Mouse (Mus musculus) embryonic facial prominence, embryonic 11.5 days (tissue): ENCODE measurements around the gene Gpc3. TPM values are rescaled to one million over a fixed set of nuclear protein-coding genes. Genes with fewer than 3 reads are reported as not detected.

ENCODE experiments used
- ATAC-seq: fragments of 200-750 bp; cut with Nextera tagmentation; replicated peaks from 2 replicates; pipeline ENCODE4 v1.8.0; 2017; ENCODE audit warnings: low read depth; ENCODE audit not compliant: insufficient number of reproducible peaks, low FRiP score, low TSS enrichment
- DNase-seq: peaks from one replicate; pipeline ENCODE4 v3.0.0-alpha.2; 2015; ENCODE audit warnings: low spot score
- H3K27ac ChIP-seq: fragments of 300-500 bp; sonication (generic); replicated peaks from 2 replicates; pipeline ENCODE4 v1.5.1; 2014; ENCODE audit warnings: mild to moderate bottlenecking, low read depth, low read length, control low read depth
- H3K27me3 ChIP-seq: fragments of 300-500 bp; sonication (generic); 2 replicates; pipeline ENCODE4 v1.6.1; 2014; ENCODE audit warnings: mild to moderate bottlenecking, low read length, moderate library complexity, mixed read lengths; ENCODE audit not compliant: control insufficient read depth, insufficient read depth
- H3K36me3 ChIP-seq: fragments of 300-500 bp; sonication (generic); replicated peaks from 2 replicates; pipeline ENCODE4 v1.6.1; 2014; ENCODE audit warnings: low read depth, mild to moderate bottlenecking, low read length, moderate library complexity, mixed read lengths; ENCODE audit not compliant: control insufficient read depth, insufficient read depth
- H3K4me1 ChIP-seq: fragments of 300-500 bp; sonication (generic); 2 replicates; pipeline ENCODE4 v1.6.1; 2014; ENCODE audit warnings: low read length, mixed read lengths; ENCODE audit not compliant: control insufficient read depth, insufficient read depth
- H3K4me2 ChIP-seq: fragments of 300-500 bp; sonication (generic); 2 replicates; pipeline ENCODE4 v1.6.1; 2014; ENCODE audit warnings: low read depth, mild to moderate bottlenecking, control low read depth, low read length, moderate library complexity
- H3K4me3 ChIP-seq: fragments of 300-500 bp; sonication (generic); 2 replicates; pipeline ENCODE4 v1.5.1; 2014; ENCODE audit warnings: low read depth, low read length, control low read depth
- H3K9ac ChIP-seq: fragments of 300-500 bp; sonication (generic); replicated peaks from 2 replicates; pipeline ENCODE4 v1.6.1; 2014; ENCODE audit warnings: mild to moderate bottlenecking, control low read depth, low read length
- H3K9me3 ChIP-seq: fragments of 300-500 bp; sonication (generic); replicated peaks from 2 replicates; pipeline ENCODE4 v1.6.1; 2016; ENCODE audit warnings: mild to moderate bottlenecking, low read length, inconsistent platforms, mixed read lengths; ENCODE audit not compliant: control insufficient read depth
- WGBS: fragments of 180-500 bp; shearing (Covaris S2); extraction: QIAGEN DNeasy Blood & Tissue Kit; methylation state at CpG from one replicate; pipeline ENCODE4 v1.1.7; 2014; 5-methylcytosine and 5-hydroxymethylcytosine counted together
- polyA plus RNA-seq: library from polyadenylated mRNA; unstranded; fragments of >200 nt; fragmentation: Nextera tagmentation; extraction: Ambion mirVana; gene quantifications from 2 replicates; pipeline ENCODE4 v1.2.1, GENCODE M21; 2014

Gpc3 gene
- polyA plus RNA-seq, 1 experiment from 2014 or later = 944 TPM

DNA sequence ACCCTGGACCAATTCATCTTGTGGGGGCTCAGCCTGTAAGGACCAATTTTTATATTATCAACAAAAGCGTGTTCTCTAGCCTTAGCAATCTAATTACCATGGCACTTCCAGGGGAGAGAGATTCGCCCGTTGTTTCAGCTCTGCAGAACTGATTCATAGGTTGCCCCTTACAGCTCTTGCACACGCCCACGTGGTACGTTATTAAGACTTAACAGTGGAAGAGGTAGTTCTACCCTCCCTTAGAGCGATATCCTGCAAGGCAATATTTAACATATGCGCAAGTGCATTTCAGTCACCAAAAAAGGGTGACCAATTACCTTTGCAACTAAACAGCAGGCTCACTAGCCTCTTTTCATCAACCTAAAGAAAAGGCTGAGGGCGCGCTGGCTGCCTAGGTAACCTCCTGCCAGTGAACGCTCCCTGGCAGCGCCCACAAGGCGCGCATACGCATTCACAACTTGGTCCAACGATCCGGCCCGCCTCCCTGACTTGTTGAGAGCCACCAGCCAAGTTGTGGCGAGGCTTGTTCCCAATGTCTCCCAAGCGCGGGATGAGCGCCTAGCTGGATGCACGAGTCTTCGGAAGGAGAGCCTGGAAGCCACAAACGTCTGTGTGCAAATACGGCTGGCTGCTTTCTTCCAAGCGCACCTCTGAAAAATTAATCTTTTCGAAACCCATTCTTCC lies 1.6 kb downstream of the Gpc3 start:
- no peaks in the 10 kb centered on the region for H3K4me1 ChIP-seq
- peak overlapping the region; percentile 81 for H3K9ac ChIP-seq
- no peaks in the 10 kb centered on the region for H3K9me3 ChIP-seq
- H3K4me2 ChIP-seq = peak overlapping the region; percentile 60
- peak overlapping the region; percentile 55 for H3K4me3 ChIP-seq
- H3K36me3 ChIP-seq = no peaks in the 10 kb centered on the region
- 21% methylated on average over 28 of the region's 28 CpGs for WGBS
- ATAC-seq (no peak), DNase-seq (no peak)
- no peaks in the 10 kb centered on the region for H3K27me3 ChIP-seq
- H3K27ac ChIP-seq = peak overlapping the region; percentile 85

DNA sequence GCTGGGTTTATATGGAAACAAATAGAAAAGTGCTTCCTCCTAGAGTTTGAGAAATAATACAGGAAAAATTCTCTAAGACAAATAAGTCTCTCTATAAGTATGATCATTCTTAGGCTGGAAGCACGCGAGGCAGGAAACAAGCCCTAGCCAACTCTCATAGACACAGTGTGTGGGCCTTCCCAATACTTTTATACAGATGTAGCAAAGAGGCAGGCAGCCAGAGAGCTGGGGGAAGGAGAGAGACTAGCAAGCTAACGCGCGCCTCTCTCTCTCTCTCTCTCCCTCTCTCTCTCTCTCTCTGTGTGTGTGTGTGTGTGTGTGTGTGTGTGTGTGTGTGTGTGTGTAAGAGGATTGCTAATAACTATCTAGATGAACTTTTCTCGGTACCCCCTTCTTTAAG lies 2.2 kb downstream of the Gpc3 start:
- Histone ChIP-seq H3K4me3 (peak overlapping the region; percentile 55), H3K27me3 (no peaks in the 10 kb centered on the region), H3K27ac (no peak overlapping the region), H3K9ac (peak overlapping the region; percentile 81), H3K4me2 (peak overlapping the region; percentile 44), H3K4me1 (no peaks in the 10 kb centered on the region), H3K36me3 (no peaks in the 10 kb centered on the region), H3K9me3 (no peaks in the 10 kb centered on the region)
- 28% methylated on average over 2 of the region's 6 CpGs for WGBS
- DNase-seq = no peak
- no peak for ATAC-seq

DNA sequence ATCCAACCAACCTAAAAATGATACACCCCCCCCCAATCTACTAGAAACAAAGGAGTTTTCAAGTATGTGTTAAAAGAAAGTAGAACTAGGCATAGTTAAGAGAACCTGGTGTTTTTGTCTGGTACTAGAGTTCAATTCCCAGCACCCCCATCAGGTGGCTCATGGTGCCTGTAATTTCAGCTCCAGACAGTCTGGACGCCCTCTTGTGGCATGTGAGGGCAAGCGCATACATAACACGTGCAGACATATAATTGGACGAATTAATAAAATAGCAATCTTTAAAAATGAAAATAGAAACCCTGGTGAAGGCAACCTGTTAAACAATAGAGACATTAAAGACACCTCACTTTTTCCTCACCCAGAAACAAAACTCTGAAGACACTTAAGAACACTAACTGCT lies 10.6 kb downstream of the Gpc3 start:
- H3K36me3 ChIP-seq = no peaks in the 10 kb centered on the region
- no peak overlapping the region for H3K4me2 ChIP-seq
- H3K9me3 ChIP-seq = no peaks in the 10 kb centered on the region
- ATAC-seq (no peak), DNase-seq (no peak)
- H3K27ac ChIP-seq = no peak overlapping the region
- no peak overlapping the region for H3K9ac ChIP-seq
- H3K4me3 ChIP-seq = no peak overlapping the region
- WGBS = 70% methylated on average over 4 of the region's 4 CpGs
- no peaks in the 10 kb centered on the region for H3K4me1 ChIP-seq
- no peaks in the 10 kb centered on the region for H3K27me3 ChIP-seq

DNA sequence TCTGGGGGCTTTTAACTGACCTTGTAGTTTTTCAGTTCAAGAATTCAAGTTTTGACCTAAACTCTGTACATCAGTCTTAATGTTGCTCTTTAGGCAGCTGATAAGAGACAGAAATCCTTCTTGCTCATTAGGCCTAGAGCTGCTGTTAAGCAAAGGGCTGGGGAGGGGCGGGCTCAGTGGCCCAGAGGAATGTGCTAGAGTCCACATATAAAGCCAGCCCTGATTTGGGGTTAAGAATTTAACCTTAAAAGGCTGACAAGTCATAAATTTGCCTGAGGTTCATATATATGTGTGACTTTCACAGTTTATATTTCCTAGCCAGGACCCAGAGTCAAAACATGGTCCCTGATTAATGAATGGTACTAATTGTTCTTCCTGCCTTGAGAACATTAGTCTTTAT lies 14.5 kb downstream of the Gpc3 start:
- 65% methylated on average over 1 of the region's 1 CpGs for WGBS
- Histone ChIP-seq H3K9ac (no peak overlapping the region), H3K36me3 (no peaks in the 10 kb centered on the region), H3K9me3 (no peaks in the 10 kb centered on the region), H3K4me2 (no peak overlapping the region), H3K27ac (no peak overlapping the region), H3K27me3 (no peaks in the 10 kb centered on the region), H3K4me1 (no peaks in the 10 kb centered on the region), H3K4me3 (no peak overlapping the region)
- DNase-seq = no peak
- no peak for ATAC-seq

DNA sequence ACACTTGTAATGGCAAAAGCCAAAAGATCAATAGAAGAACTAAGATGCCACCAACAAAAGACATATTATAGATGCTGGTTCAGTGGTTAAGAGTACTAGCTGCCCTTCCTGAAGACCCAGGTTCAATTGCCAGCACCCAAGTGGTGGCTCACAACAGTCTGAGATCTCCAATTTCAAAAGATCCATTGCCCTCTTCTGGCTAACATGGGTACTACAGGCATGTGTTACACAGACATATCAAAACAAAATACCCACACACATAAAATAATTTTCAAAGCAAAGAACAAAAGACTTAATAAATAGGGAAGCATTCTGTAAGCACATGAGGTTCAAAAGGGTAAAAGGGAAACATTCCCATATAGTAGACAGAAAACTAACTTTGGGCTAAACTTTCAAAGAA lies 26.1 kb downstream of the Gpc3 start:
- Histone ChIP-seq H3K27ac (no peak overlapping the region), H3K9ac (no peak overlapping the region), H3K27me3 (no peaks in the 10 kb centered on the region), H3K9me3 (no peaks in the 10 kb centered on the region), H3K4me2 (no peak overlapping the region), H3K4me3 (no peak overlapping the region), H3K4me1 (no peaks in the 10 kb centered on the region), H3K36me3 (no peaks in the 10 kb centered on the region)
- no peak for DNase-seq
- no peak for ATAC-seq

DNA sequence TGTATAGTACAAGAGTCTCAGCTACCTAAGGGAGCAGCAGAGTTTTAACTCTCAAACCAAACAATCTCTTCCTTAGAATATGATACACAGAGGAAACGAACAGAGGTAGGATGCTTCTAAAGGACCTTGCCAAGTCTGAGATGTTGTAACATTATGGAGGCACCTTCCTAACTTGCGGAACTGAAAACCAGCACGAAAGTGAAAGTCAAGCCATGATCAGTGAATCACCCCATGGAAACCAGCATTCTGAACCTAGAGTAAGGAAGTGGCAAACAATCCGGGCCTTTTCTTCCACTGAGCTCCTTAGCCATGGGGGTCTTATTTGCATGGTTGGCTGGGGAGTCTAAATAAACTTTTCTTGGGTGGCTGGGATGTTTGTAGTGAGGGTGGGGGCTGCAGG lies 53.8 kb downstream of the Gpc3 start:
- ATAC-seq (no peak), DNase-seq (no peak)
- Histone ChIP-seq H3K4me3 (no peak overlapping the region), H3K4me2 (no peak overlapping the region), H3K9me3 (no peaks in the 10 kb centered on the region), H3K4me1 (no peaks in the 10 kb centered on the region), H3K27ac (no peak overlapping the region), H3K27me3 (no peaks in the 10 kb centered on the region), H3K36me3 (no peaks in the 10 kb centered on the region), H3K9ac (no peak overlapping the region)
- WGBS = 79% methylated on average over 4 of the region's 4 CpGs

DNA sequence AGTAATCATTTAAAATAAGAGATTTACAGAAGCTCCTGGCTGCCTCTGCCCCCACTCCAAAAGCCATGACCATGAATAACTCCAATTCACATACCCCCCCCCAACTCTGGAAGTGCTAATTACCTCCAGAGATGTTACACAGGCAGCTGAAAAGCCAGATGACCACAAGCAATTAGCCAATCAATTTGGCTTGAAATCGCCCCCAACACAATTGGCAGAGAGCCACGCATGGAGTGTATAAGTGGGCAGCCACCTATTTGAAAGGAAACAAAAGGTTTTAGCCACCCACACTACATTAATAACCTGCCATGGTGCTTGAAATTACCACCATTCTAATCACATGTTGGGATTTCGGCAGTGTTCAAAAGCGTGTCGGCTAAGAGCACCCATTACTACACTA lies 55.2 kb downstream of the Gpc3 start:
- no peaks in the 10 kb centered on the region for H3K9me3 ChIP-seq
- ATAC-seq (no peak), DNase-seq (no peak)
- 64% methylated on average over 5 of the region's 5 CpGs for WGBS
- no peaks in the 10 kb centered on the region for H3K4me1 ChIP-seq
- H3K27me3 ChIP-seq = no peaks in the 10 kb centered on the region
- H3K4me2 ChIP-seq = no peak overlapping the region
- no peak overlapping the region for H3K27ac ChIP-seq
- H3K4me3 ChIP-seq = no peak overlapping the region
- H3K9ac ChIP-seq = no peak overlapping the region
- no peaks in the 10 kb centered on the region for H3K36me3 ChIP-seq

DNA sequence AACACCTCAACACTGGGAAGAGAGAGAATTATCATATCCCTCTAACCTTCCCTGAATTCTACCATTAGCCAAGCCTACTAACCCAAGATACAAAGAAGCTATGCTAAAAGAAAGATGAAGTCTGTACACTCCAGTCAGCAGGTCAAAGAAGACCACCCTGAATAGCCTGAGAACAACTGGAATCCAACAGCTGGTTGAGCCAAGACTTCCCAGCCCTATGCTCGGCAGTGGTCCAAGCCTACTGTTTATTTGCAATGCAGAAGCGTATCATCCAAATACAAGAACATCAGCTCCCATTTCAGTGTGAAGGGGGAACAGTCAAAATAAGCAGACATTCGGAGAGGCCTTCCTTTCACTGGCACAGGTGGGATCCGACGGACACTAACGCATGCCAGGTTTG lies 56.3 kb downstream of the Gpc3 start:
- no peaks in the 10 kb centered on the region for H3K27me3 ChIP-seq
- DNase-seq (no peak), ATAC-seq (no peak)
- no peak overlapping the region for H3K27ac ChIP-seq
- no peak overlapping the region for H3K4me3 ChIP-seq
- H3K9me3 ChIP-seq = no peaks in the 10 kb centered on the region
- H3K9ac ChIP-seq = no peak overlapping the region
- H3K36me3 ChIP-seq = no peaks in the 10 kb centered on the region
- whole genome bisulfite sequencing = 74% methylated on average over 6 of the region's 6 CpGs
- no peak overlapping the region for H3K4me2 ChIP-seq
- no peaks in the 10 kb centered on the region for H3K4me1 ChIP-seq
